Mouse (Mus musculus): Measurements from ENCODE around the gene Nfkbie.

- TF ChIP-seq POLR2A (IDR thresholded peaks at IDR 0.05; ENCODE audit: borderline replicate concordance, insufficient read depth, low read length) (no peak), CTCF (IDR thresholded peaks at IDR 0.05; ENCODE audit: borderline replicate concordance, insufficient read depth, low read depth, low read length) (no peak)
These were observed 37.8 kb upstream of the Nfkbie start for GRCm38 (mm10) chr17:45517549-45518215.
